Mouse (Mus musculus) lung, adult 10 weeks (tissue): ENCODE results near the gene Tmem86b. TPM values are rescaled to one million over a fixed set of nuclear protein-coding genes. Genes with fewer than 3 reads are reported as not detected.

Experiments used
- polyA plus RNA-seq: library from polyadenylated mRNA; stranded (reverse); fragments of 350-450 nt; fragmentation: Illumina TruSeq; extraction: RNeasy Lipid Tissue Mini Kit (QIAGEN cat#74804); gene quantifications from one replicate; pipeline ENCODE4 v1.2.3, GENCODE M21; 2014; ENCODE audit warnings: low read depth, low replicate concordance; ENCODE audit not compliant: insufficient read depth

Gene Tmem86b
- polyA plus RNA-seq = 2.6 TPM

GRCm38 (mm10) chr7:4631031-4631430 lies at the start of gene Tmem86b:
Gene Tmem86b, minus strand, starts transcription at chr7:4631422.

DNA sequence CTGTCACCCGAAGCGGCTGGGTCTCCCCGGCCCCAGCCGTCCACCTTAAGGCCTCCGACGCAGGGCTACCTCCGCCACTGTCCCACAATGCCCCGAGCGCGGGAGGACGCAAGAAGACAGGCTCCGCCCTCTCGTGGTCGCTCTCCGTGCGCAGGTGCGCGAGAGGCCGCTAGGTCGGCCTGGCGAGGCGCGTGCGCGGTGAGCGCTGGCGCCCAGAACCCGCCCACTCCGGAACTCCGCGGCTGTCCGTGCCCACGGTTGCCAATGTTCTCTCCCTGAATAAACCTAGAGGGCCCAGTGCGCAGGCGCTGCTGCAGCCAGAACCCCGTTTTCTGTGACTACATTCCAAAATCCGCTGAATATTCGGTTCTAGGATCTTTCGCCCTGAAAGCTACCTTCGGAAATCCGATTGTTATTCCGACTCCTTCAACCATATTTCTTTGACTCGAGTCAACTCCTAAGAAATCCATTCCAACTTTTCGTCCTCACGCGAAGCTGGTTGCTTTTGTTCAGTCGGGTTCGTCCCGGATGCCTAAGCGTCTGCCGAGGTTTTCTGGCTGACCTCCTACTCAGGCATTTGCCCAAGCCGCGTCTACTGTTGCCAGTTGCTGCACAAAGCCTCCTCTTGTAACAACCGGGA lies 27.8 kb upstream of the Tmem86b start, which contains the start of gene Ppp6r1:
Gene Ppp6r1, minus strand, starts transcription at position 108 of the 640 bp plus-strand sequence.

GRCm38 (mm10) chr7:4603873-4604272 lies 27.3 kb downstream of the Tmem86b start, which contains the start of gene Ptprh:
Gene Ptprh, minus strand, starts transcription at chr7:4604041.

Other genes with a start within 250 kb of the Tmem86b start
- 0.15 TPM for gene Gp6, start 233.7 kb downstream of the Tmem86b start, polyA plus RNA-seq
- gene Rdh13, start 185.8 kb downstream of the Tmem86b start, polyA plus RNA-seq = 5.5 TPM
- 16.4 TPM for gene Eps8l1, start 170.7 kb downstream of the Tmem86b start, polyA plus RNA-seq
- gene Ppp1r12c, start 129.7 kb downstream of the Tmem86b start, polyA plus RNA-seq = 87.5 TPM
- gene Tnnt1, start 115.0 kb downstream of the Tmem86b start, polyA plus RNA-seq = 4.2 TPM
- gene Tnni3, start 107.2 kb downstream of the Tmem86b start, polyA plus RNA-seq = 179 TPM
- gene Dnaaf3, start 99.0 kb downstream of the Tmem86b start, polyA plus RNA-seq = 5.0 TPM
- gene Syt5, start 83.9 kb downstream of the Tmem86b start, polyA plus RNA-seq = 10.7 TPM
- gene Ptprh, start 27.4 kb downstream of the Tmem86b start, polyA plus RNA-seq = 0.21 TPM
- 37.5 TPM for gene Ppp6r1, start 27.6 kb upstream of the Tmem86b start, polyA plus RNA-seq
- gene Hspbp1, start 53.6 kb upstream of the Tmem86b start, polyA plus RNA-seq = 36.3 TPM
- 1.5 TPM for gene Brsk1, start 59.2 kb upstream of the Tmem86b start, polyA plus RNA-seq
- gene Tmem150b, start 93.8 kb upstream of the Tmem86b start, polyA plus RNA-seq = 1.7 TPM
- 17.6 TPM for gene Kmt5c, start 108.7 kb upstream of the Tmem86b start, polyA plus RNA-seq
- gene Cox6b2, start 121.7 kb upstream of the Tmem86b start, polyA plus RNA-seq = 80.5 TPM
- not detected for gene Fam71e2, start 139.9 kb upstream of the Tmem86b start, polyA plus RNA-seq
- gene Il11, start 151.4 kb upstream of the Tmem86b start, polyA plus RNA-seq = 0.53 TPM
- not detected for gene Tmem190, start 151.5 kb upstream of the Tmem86b start, polyA plus RNA-seq
- gene Tmem238, start 158.2 kb upstream of the Tmem86b start, polyA plus RNA-seq = 8.3 TPM
- gene Rpl28, start 161.5 kb upstream of the Tmem86b start, polyA plus RNA-seq = 809 TPM
- gene Ube2s, start 181.2 kb upstream of the Tmem86b start, polyA plus RNA-seq = 128 TPM
- gene Shisa7, start 213.3 kb upstream of the Tmem86b start, polyA plus RNA-seq = 0.48 TPM
- 15.3 TPM for gene Isoc2b, start 238.8 kb upstream of the Tmem86b start, polyA plus RNA-seq
- 15.4 TPM for gene Isoc2a, start 245.7 kb upstream of the Tmem86b start, polyA plus RNA-seq